Mouse (Mus musculus) limb, embryonic 12.5 days (tissue): ENCODE measurements around the gene 4930505A04Rik. TPM values are rescaled to one million over a fixed set of nuclear protein-coding genes. Genes with fewer than 3 reads are reported as not detected.

ENCODE experiments used
- ATAC-seq: fragments of 200-750 bp; cut with Nextera tagmentation; 2 replicates; pipeline ENCODE4 v1.8.0; 2017; ENCODE audit warnings: low read depth, moderate TSS enrichment; ENCODE audit not compliant: insufficient number of reproducible peaks, insufficient read depth, low FRiP score, low TSS enrichment
- H3K27ac ChIP-seq: fragments of 300-500 bp; sonication (generic); 2 replicates; pipeline ENCODE4 v1.5.1; 2016; ENCODE audit warnings: mild to moderate bottlenecking, moderate library complexity
- H3K27me3 ChIP-seq: fragments of 300-500 bp; sonication (generic); 2 replicates; pipeline ENCODE4 v1.6.1; 2016; ENCODE audit warnings: mild to moderate bottlenecking, moderate library complexity
- H3K36me3 ChIP-seq: fragments of 300-500 bp; sonication (generic); 2 replicates; pipeline ENCODE4 v1.6.1; 2016; ENCODE audit warnings: mild to moderate bottlenecking, moderate library complexity
- H3K4me1 ChIP-seq: fragments of 300-500 bp; sonication (generic); replicated peaks from 2 replicates; pipeline ENCODE4 v1.6.1; 2016
- H3K4me2 ChIP-seq: fragments of 300-500 bp; sonication (generic); 2 replicates; pipeline ENCODE4 v1.6.1; 2016; ENCODE audit warnings: mild to moderate bottlenecking, moderate library complexity
- H3K4me3 ChIP-seq: fragments of 300-500 bp; sonication (generic); replicated peaks from 2 replicates; pipeline ENCODE4 v1.5.1; 2016; ENCODE audit warnings: mild to moderate bottlenecking
- H3K9ac ChIP-seq: fragments of 300-500 bp; sonication (generic); replicated peaks from 2 replicates; pipeline ENCODE4 v1.6.1; 2016; ENCODE audit warnings: mild to moderate bottlenecking, moderate library complexity
- H3K9me3 ChIP-seq: fragments of 300-500 bp; sonication (generic); 2 replicates; pipeline ENCODE4 v1.6.1; 2016; ENCODE audit warnings: mild to moderate bottlenecking, moderate library complexity
- WGBS: fragments of 180-500 bp; shearing (Covaris S2); methylation state at CpG from one replicate; pipeline ENCODE4 v1.1.7; 2016; 5-methylcytosine and 5-hydroxymethylcytosine counted together
- polyA plus RNA-seq: library from polyadenylated mRNA; unstranded; fragments of >200 nt; fragmentation: Nextera tagmentation; extraction: Ambion mirVana; gene quantifications from 2 replicates; pipeline ENCODE4 v1.2.1, GENCODE M21; 2016

The 4930505A04Rik gene
- polyA plus RNA-seq: not detected in 2 replicates

DNA sequence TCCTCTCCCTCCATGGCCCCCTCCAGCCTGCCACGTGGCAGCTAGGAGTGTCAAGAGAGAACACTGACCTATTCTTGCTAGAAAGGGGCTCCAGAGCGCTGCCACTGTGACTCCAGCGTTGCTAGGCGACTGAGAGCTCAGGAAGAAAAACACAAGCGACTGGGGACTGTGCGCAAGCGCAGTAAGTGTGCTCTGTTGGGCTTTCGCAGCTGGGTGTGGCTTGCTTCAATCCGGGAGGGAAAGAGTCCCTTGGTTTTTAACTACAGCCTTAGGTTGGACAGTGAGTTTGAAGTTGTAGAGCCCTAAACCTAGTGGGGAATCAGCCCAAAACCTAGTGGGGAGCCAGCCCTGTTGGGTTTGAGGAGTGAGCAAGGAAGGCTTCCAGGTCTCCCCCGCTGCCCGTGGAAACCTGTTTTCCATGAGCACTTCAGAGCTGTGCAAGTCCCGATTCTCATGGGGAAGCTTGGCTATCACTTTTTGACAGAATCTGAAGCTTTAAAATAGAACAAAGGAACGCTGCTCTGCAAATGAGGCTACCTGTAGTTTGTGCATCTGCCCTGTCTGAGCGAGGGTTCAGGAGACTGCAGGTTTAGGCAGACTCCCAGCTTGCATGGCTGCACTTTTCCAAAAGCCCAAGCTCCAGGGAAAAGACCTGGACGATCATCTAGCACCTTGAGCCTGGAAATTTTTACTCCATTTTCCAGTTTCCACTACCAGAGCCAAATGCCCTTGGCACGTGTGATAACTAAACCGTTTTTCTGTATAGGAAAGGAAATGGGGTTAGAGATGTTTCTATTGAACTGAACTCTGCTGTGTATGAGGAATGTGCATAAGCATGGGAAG lies at the start of gene 4930505A04Rik:
Gene 4930505A04Rik, minus strand, starts transcription at position 77 of the 843 bp plus-strand sequence.
- H3K9ac ChIP-seq: peak within 1 kb of the TSS; percentile 58
- H3K9me3 ChIP-seq: no peaks in the 10 kb centered on the region
- ATAC-seq: peak; percentile 95
- peak within 1 kb of the TSS; percentile 81 for H3K27ac ChIP-seq
- H3K4me2 ChIP-seq: peak within 1 kb of the TSS; percentile 63
- no peaks in the 10 kb centered on the region for H3K27me3 ChIP-seq
- H3K4me1 ChIP-seq: peaks cover 5% of the 10 kb centered on the region
- 9% methylated on average over 17 of the region's 17 CpGs for WGBS
- no peaks in the 10 kb centered on the region for H3K36me3 ChIP-seq
- H3K4me3 ChIP-seq: peak within 1 kb of the TSS; percentile 45

DNA sequence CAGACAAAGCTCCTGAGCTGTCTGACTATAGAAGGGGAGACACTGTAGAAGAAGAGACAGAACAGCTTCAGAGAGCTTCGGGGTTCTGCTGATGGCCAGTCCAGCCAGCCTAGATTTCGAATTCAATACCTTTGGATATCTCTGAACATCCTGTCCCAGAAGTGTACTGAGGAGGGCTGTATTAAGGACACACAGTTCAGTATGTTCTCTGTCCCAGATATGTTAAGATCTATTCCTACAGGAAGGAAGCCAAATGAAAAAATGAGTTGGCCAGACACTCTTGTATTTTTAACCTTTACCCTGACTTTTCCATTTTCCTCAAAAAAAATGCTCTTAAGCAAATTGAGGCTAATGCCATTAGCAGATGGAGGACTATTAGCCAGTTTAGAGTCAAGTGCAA lies 45.5 kb upstream of the 4930505A04Rik start:
- Histone ChIP-seq H3K36me3 (no peaks in the 10 kb centered on the region), H3K27me3 (no peaks in the 10 kb centered on the region), H3K4me3 (no peak overlapping the region), H3K4me2 (no peak overlapping the region), H3K9me3 (no peaks in the 10 kb centered on the region), H3K4me1 (no peaks in the 10 kb centered on the region), H3K27ac (no peak overlapping the region), H3K9ac (no peak overlapping the region)
- ATAC-seq: no peak
- WGBS: 86% methylated on average over 2 of the region's 2 CpGs

DNA sequence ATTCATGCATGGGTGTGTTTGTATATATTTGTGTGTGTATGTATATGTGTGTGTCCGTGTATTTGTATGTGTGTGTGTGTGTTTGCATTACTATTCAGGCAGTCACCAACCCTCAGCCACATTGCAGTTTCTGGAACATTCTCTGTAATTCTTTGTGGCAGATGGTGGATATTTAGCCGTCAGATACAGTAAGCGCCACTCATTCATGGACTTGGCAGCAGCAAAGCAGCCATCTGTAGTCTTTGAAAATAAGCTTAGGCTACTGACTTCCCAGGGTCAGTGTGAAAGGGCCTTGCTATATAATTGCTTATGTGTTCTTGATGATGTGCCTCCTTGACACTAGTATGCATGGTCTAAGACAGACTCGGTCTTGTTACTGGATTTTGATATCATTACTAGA lies 36.6 kb upstream of the 4930505A04Rik start:
- ATAC-seq: no peak
- Histone ChIP-seq H3K36me3 (no peaks in the 10 kb centered on the region), H3K27ac (no peak overlapping the region), H3K4me3 (no peak overlapping the region), H3K27me3 (no peaks in the 10 kb centered on the region), H3K9ac (no peak overlapping the region), H3K4me2 (no peak overlapping the region), H3K4me1 (no peaks in the 10 kb centered on the region), H3K9me3 (no peaks in the 10 kb centered on the region)
- WGBS: 90% methylated on average over 4 of the region's 4 CpGs

DNA sequence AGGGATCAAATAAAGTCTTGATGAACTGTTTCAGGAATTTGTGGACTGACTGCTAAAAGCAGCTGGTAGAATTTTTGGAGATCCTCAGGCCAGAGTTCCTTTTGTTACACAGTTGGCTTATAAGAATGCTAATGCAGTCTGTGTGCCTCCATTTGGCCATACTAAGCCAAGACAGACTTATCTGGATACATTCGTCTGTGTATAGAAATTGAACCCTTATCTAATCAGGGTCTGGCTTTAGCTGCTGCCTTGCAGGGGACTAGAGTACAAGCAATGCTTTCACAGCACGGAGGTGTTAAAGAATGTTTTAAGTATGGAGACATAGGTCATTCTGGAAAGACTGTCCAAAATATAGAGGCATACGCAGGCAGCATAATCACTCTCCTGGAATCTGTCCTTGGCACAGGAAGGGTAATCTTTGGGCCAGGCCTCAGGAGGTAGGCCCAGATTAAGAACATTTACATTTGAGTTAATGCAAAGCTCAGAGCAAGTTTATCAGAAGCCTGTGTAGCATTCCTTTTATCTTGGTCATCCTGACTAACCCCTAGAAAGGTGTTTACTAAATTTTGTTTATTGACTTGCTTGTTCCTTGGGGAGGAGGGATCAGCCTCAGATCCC lies 27.2 kb upstream of the 4930505A04Rik start:
- H3K4me3 ChIP-seq: no peak overlapping the region
- no peak overlapping the region for H3K4me2 ChIP-seq
- no peaks in the 10 kb centered on the region for H3K36me3 ChIP-seq
- no peak overlapping the region for H3K9ac ChIP-seq
- no peak overlapping the region for H3K27ac ChIP-seq
- H3K4me1 ChIP-seq: no peaks in the 10 kb centered on the region
- ATAC-seq: no peak
- no peaks in the 10 kb centered on the region for H3K27me3 ChIP-seq
- WGBS: 83% methylated on average over 3 of the region's 3 CpGs
- peaks cover 6% of the 10 kb centered on the region; the same call in 1 of the 2 replicates for H3K9me3 ChIP-seq

DNA sequence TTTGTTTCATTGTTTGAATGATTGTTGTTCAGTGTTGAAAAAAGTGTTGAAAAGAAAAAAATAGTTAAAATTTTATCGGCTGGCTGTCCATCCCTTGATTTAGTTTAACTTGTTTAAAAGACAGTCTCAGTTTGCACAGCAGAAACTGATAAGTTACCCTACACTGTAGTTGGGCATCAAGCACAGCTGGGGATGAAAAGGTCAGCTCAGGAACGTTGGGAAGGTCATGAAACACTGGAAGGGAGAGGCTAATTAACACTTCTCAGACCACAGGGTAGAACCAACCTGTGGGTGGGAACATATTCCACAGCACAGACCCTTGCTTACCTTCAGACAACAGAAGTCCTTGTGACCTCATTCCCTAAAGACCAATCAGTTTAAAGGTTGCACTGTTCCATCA lies 25.5 kb upstream of the 4930505A04Rik start:
- Histone ChIP-seq H3K4me3 (no peak overlapping the region), H3K27ac (no peak overlapping the region), H3K9ac (no peak overlapping the region), H3K9me3 (peaks cover 6% of the 10 kb centered on the region; the same call in 1 of the 2 replicates), H3K4me1 (no peaks in the 10 kb centered on the region), H3K36me3 (no peaks in the 10 kb centered on the region), H3K27me3 (no peaks in the 10 kb centered on the region), H3K4me2 (no peak overlapping the region)
- 59% methylated on average over 2 of the region's 2 CpGs for WGBS
- no peak for ATAC-seq

DNA sequence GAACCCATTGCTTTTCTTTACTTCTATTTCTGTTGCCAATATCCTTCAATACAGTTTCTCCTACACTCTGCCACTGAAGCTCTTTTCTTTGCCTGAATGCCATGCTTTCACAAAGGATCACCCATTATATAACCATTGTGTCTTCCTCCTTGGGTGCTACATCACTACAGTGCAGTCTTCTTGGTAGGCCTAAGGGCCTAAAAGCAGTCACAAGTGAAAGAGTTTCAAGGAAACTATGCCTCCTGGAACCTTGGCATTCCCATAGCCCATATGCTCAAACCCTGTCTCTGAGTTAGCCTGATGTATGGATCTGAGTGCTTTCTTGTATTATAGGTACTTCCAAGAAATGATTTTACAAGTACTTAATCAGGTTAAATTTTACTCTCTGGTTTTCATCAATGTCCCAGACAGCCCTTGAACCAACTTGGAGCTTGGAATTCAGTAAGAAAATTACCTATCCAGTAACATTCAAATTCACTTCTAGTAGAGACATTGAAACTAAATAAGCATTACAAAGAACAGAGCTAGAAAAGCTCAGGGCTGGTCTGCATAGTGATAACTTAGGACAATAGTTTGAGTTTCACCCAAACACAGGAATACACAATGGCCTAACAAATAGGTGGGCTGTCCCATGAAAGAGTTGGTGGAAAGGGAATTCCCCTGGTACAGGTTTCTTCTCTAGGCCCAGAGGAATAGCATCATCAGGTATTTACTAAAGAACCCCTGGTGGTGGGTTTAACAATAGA lies 20.1 kb upstream of the 4930505A04Rik start:
- H3K9me3 ChIP-seq: no peaks in the 10 kb centered on the region
- H3K27ac ChIP-seq: no peak overlapping the region
- no peak for ATAC-seq
- H3K4me3 ChIP-seq: no peak overlapping the region
- H3K4me2 ChIP-seq: no peak overlapping the region
- no peaks in the 10 kb centered on the region for H3K4me1 ChIP-seq
- H3K27me3 ChIP-seq: no peaks in the 10 kb centered on the region
- H3K9ac ChIP-seq: no peak overlapping the region
- H3K36me3 ChIP-seq: no peaks in the 10 kb centered on the region

DNA sequence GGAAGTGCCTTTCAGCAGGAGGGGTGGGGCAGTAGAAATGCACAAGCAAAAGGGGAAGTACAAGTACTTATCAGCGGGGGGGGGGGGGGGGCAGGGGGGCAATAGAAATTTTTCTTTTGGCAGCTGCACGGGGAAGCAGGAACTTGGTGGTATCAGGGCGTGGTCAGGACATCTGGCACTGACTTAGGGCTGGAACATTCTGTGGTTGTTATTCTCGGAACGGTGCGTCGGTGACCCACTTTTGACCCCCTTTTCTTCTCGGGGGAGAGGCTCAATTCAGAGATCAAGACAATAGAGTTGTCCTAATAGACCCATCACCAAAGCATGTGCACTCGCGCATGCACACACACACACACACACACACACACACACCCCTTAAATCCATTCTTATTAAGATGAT lies 16.6 kb upstream of the 4930505A04Rik start:
- Histone ChIP-seq H3K4me1 (no peaks in the 10 kb centered on the region), H3K4me3 (no peak overlapping the region), H3K9me3 (no peaks in the 10 kb centered on the region), H3K36me3 (no peaks in the 10 kb centered on the region), H3K4me2 (no peak overlapping the region), H3K9ac (no peak overlapping the region), H3K27ac (no peak overlapping the region), H3K27me3 (no peaks in the 10 kb centered on the region)
- WGBS: 85% methylated on average over 9 of the region's 10 CpGs
- no peak for ATAC-seq

DNA sequence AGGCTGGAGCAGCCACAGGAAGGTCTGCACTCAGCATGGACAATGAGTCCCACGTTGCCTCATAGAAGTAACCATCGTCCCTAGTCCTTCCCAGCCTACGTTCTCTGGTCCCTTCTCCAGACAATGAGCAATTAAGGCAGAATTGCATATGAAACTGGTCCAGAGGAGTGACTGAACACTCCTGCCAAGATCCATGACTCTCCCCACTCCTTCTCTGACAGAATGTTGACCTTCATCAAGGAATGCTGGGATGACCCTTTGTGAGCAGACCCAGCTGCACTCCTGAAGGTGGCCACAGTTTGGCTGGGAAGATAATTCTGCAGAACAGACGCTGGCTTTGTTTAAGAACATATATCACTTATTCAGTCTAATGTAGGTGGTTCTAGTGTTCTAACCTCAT lies 11.7 kb upstream of the 4930505A04Rik start:
- Histone ChIP-seq H3K9me3 (no peaks in the 10 kb centered on the region), H3K4me3 (no peak overlapping the region), H3K9ac (no peak overlapping the region), H3K27ac (no peak overlapping the region), H3K4me2 (no peak overlapping the region), H3K36me3 (no peaks in the 10 kb centered on the region), H3K4me1 (no peaks in the 10 kb centered on the region), H3K27me3 (no peaks in the 10 kb centered on the region)
- WGBS: 86% methylated on average over 4 of the region's 4 CpGs
- no peak for ATAC-seq

DNA sequence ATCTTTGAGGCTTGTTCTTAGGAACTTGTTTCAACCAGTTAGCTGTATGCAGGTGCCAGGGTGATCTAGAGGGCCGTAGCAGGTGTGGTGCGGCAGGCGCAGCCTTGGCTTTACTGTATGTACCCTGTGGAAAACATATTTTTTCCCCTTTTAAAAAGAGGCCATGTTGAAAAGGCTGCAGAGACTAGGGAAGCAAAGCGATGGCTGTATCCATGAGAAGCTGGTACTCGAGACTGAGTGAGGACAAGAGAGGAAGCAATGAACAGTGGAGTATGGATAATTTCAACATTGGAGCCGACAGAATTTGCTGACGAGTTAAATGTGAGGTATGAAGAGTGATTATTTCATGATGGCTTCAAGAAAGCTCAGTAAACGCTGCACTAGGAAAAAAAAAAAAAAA lies 440 bp downstream of the 4930505A04Rik start:
- H3K9ac ChIP-seq: no peak overlapping the region
- no peaks in the 10 kb centered on the region for H3K36me3 ChIP-seq
- H3K4me2 ChIP-seq: peak overlapping the region; percentile 63
- ATAC-seq: no peak
- H3K27ac ChIP-seq: peak overlapping the region; percentile 81
- peaks cover 5% of the 10 kb centered on the region for H3K4me1 ChIP-seq
- H3K9me3 ChIP-seq: no peaks in the 10 kb centered on the region
- no peaks in the 10 kb centered on the region for H3K27me3 ChIP-seq
- 70% methylated on average over 8 of the region's 8 CpGs for WGBS
- H3K4me3 ChIP-seq: no peak overlapping the region

DNA sequence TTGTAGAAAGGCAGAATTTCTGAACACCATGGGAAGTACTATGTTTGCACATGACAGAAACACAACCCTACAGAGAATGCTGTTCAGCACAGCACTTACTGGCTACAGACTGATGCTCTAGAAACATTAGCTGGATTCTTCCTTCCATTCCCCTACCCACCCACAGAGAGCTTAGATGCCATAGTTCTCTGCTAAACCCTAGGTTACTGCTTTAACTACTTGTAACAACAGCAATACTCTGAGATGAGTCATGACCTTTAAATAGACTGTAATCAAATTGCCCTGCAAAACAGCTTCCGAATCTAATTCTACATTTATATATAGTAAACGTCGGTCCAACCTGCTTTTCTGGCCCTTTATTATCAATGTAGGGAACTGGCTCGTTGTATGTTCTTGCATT lies 17.3 kb downstream of the 4930505A04Rik start:
- no peak overlapping the region for H3K4me3 ChIP-seq
- H3K27me3 ChIP-seq: no peaks in the 10 kb centered on the region
- H3K36me3 ChIP-seq: no peaks in the 10 kb centered on the region
- 82% methylated on average over 4 of the region's 4 CpGs for WGBS
- H3K9ac ChIP-seq: no peak overlapping the region
- no peak for ATAC-seq
- H3K9me3 ChIP-seq: no peaks in the 10 kb centered on the region
- H3K4me2 ChIP-seq: no peak overlapping the region
- H3K27ac ChIP-seq: no peak overlapping the region
- no peaks in the 10 kb centered on the region for H3K4me1 ChIP-seq

DNA sequence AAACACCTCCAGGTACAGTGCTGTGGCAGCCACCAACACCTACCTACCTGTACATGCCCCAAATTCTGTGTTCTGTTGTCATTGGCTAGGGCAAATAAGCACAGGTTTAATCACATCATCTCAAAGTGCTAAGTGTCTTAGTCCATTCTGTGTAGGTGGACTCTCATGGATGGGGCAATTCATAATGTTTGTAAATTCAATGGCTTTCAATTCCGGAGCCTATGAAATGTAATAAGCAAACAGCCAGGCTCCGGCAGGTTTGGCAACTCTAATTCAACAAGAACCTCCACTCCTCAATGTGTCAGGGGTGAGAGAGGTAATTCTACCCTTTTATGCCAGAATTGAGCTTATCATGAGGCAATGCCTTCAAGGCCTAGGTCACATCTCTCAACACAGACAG lies 23.5 kb downstream of the 4930505A04Rik start:
- Histone ChIP-seq H3K27ac (no peak overlapping the region), H3K36me3 (no peaks in the 10 kb centered on the region), H3K9ac (no peak overlapping the region), H3K9me3 (no peaks in the 10 kb centered on the region), H3K4me1 (no peaks in the 10 kb centered on the region), H3K4me2 (no peak overlapping the region), H3K27me3 (no peaks in the 10 kb centered on the region), H3K4me3 (no peak overlapping the region)
- WGBS: 90% methylated on average over 2 of the region's 2 CpGs
- ATAC-seq: no peak
